Mouse (Mus musculus): Measurements from ENCODE around the gene Lmo7.

The Lmo7 gene

DNA sequence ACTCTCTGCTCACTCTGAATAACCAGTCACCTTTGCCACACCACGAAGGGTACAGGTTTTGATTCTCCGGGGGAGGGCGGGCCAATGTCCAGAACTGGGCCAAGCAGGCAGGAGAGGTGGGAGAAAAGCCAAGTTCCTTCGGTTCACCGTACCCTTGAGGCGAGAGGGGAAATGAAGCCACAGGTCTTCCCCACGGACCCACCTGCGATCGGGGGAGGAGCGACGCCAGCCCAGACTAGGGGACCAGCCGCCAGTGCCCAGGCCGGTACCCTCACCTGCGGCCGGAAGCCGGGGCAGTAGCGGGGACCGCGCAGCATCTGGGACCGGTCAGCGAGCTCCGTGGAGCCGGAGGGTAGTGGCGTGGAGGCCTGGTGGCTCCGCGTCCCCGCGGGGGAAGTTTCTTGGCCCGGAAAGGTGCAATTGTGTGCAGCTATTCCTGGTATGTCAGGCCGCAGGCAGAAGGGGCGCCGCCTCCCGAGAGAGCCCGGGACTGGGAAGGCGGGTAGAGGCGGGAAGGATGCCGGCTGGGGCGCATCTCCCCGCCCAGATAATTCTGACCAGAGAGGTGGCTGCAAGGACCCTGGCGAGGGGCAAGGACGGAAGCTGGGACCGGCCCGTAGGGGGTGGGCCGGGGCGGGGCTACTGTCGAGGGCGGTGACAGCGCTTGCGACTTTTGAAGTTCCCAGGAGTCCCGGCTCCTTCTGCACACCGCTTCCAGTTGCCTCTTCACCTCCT lies at the start of gene Lmo7, which contains the start of gene Gm9922:
Lmo7 (plus strand) TSS at position 721 of the 735 bp plus-strand sequence.
Gm9922 (minus strand) TSS at position 578 of the 735 bp plus-strand sequence.
- peak; percentile 3 for DNase-seq (ENCODE audit: low read depth, low spot score)

DNA sequence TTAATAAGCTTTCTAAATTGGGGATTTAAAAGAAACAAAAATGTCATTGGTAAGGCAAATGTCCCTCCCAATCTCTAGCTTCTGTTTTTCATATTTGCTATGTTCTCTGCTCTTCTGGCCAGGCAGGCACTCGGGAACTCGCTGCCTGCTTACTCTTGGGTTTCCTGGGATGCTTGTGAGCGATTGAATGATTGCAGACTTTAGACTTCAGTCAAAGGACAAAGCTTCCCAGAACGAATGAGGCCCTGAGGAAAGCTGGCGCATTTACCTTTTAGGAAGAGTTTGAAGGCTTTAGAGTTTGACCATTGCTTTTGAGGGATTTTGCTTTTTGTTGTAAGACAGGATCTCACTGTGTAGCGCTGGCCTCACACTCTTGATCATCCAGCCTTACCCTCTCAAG lies 42.1 kb upstream of the Lmo7 start:
- no peak for DNase-seq (ENCODE audit: low read depth, low spot score)

DNA sequence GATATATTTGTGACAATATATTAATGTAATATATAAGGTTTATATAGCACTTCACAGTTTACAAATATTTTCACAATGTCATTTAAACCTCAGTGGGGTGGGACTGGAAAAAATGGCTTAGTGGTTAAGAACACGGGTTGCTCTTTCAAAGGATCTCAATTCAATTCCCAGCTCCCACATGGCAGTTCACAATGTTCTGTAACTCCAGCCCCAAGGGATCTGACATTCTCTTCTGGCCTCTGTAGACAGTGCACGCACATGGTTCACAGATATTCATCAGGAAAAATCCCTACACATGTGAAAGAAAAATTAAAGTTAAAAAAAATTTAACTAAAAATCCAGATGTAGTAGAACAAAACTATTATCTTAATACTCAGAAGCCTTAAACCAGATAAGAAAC lies 41.4 kb upstream of the Lmo7 start:
- DNase-seq (ENCODE audit: low read depth, low spot score) = no peak

DNA sequence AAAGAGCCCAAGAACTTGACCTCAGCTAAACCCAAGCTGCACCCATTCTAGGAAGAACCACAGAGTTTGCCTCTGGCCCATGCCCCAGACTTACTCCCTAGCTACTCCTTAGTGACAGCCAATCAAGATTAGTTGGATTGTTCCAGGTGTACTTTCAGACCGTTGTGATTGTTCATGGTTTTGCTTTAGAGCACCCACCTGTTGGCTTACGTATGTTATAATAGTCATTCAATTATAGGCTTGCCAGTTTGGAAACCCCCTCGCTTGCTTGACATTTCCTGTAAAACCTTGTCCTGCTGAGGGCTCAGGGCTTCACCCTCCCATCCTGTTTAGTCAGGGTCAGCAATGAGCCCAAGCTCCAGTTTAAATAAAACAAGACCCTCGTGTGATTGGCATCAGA lies 25.3 kb upstream of the Lmo7 start:
- DNase-seq (ENCODE audit: low read depth, low spot score) = no peak

DNA sequence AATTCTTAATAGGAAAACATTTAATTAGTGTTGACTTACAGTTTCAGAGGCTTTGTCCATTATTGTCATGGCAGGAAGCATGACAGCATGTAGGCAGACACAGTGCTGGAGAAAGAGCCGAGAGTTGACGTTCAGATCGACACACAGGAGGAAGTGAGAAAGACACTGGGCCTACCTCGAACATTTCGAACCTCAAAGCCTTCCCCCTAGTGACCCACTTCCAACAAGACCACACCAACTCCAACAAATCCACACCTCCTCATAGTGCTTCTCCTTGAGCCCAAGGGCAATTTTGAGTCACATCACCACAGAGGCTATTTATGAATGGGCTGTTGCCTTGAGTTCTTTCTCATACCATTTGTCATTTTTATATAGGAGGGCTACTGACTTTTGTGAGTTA lies 22.7 kb upstream of the Lmo7 start:
- DNase-seq (ENCODE audit: low read depth, low spot score) = no peak

DNA sequence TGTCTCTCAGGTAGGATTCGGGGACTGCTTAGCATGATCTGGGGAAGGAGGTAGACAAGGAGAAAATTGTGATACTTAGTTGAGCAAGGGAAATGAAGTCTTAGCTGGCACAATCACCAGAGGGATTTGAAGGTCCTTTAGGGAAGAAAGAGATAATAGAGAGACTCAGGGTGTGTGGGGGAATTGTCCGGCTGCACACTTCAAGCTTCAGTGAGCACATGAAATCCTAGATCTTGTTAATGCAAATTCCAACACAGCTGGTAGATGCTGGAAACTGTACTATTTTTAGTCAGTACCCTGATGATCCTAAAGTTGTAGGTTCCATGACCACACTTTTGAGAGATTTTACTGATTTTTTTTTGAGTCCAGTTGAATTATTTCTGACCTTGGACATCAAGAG lies 15.3 kb upstream of the Lmo7 start:
- DNase-seq (ENCODE audit: low read depth, low spot score) = no peak

DNA sequence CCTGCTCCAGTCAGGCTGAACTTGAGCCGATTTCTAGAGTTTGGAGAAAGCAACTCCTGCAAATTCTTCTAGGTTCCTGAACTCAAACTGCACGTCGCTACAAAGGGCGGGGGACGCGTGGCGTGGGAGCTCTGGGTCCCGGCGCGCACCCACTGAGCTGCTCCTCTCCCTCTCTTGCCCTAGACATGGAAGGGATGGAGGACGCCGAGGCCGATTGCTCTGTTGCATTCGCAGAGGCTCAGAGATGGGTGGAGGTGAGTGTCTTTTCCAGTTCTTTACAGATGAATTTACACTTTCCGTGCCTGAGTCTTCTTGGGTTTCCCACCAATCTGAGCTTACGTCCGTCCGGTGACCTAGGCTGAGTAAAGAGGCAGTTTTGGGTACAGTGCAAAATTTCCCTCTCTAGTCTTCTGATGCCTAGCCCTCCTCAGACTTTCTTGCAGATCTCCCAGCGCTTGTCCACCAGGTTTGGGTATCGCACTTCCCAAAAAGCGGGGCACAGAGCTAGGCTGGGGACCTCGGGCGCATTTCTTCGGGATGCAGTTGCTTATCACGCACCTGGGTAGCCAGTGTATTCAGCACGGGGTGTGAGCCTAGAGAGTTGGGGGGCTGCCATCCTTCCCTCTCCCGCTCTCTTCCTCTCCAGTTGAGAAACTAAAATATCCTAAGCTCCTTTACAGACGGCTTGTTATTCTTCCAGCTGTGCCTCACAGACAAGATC lies 375 bp downstream of the Lmo7 start:
- DNase-seq (ENCODE audit: low read depth, low spot score) = no peak

DNA sequence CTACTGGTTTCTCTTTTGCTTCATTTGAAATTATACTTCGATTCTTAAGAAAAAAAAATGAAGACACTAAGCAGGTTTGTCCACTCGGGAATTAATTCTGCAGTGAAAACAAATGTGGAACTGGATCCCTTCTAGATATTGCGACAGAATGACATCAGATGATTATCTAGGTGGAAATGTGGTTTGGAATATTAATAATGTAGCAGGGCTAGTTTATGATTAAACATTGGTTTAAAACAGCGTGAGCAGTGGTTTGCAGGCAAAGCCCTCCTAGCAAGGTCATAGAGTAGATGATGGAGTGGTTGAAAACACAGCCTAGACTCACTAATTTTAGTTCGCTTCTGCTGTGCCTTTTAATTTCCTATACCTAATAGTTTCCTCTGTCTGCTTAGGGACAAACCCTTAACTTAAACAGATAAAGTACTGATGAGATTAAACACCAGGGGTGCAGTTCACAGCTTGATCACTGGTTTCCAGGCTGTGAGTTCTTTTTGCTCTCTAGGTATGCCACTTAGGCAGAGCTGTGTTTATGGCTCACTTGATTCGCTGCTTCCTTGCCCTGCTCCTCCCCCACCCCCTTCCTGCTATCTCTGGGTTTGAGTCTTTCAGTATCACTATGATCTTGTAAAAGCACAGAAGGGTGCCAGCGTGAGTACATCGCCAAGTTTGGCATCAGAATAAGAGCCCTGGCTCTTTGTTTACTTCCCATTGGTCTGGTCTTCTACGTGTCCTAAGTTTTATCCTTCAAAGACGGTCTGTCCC lies 4.0 kb downstream of the Lmo7 start:
- DNase-seq (ENCODE audit: low read depth, low spot score) = no peak

DNA sequence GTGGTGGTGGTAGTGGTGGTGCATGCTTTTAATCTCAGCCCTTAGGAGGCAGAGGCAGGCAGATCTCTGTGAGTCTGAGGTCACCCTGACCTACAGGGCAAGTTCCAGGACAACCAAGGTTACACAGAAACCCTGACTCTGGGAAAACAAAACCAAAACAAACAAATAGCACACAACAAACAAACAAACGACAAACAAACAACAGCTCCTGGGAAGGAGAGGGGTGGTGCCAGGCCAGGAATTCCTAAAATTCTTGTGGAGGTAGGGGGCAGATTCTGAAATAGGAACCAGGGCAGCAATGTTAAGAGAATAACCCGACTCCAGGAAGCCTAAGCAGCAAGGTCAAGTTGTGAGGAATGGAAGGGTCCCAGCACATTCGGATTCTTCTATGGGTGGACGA lies 7.7 kb downstream of the Lmo7 start:
- DNase-seq (ENCODE audit: low read depth, low spot score) = no peak

DNA sequence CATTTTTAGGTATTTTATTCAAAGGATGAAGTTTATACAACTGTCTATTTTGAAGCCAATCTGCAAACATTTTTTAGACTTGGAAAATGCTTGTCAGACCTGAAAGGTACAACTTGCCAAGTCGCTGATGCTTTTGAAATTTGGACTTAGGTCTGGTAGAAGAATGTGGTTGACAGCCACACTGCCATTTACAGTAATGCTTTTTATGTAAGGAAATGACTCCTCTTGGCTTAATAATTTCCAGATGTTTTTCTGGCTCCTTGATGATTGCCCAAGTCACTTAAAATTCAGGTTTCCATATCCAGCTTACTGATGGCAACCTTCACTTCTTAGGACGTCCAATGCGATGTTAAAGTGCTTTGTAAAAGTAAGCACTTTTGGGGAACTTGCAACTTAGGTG lies 16.9 kb downstream of the Lmo7 start:
- no peak for DNase-seq (ENCODE audit: low read depth, low spot score)

DNA sequence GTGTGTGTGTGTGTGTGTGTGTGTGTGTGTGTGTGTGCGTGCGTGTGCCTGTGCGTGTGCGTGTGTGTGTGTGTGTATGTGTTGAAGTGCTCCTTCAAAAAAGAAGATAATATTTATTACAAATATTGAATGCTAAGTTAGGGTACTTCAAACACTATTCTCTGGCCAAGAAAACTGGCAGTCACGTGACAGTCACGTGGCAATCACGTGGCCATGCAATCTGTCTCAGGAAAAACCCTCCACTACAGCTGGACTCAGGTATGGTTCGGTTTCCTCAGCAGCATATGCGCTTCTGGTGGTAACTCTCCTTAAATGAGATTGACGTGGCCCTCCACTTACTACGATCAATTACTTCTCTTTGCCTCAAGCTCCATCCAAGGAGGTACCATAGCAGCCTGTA lies 18.1 kb downstream of the Lmo7 start:
- no peak for DNase-seq (ENCODE audit: low read depth, low spot score)

DNA sequence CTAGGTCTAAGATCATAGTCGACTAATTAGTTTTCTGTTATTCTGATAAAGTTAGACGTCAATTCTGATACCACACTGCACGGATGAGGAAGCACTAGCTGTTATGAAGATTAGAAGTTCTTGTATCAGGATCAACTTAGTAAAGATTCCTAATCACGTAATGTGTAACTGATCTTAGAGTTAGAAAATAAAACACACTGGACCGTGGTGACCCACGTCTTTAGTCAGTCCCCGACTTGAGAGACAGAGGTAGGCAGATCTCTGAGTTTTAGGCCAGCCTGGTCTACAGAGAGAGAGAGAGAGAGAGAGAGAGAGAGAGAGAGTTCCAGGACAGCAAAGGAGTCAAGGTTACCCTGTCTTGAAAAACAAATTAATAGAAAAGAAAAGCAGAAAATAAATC lies 18.7 kb downstream of the Lmo7 start:
- DNase-seq (ENCODE audit: low read depth, low spot score) = no peak

DNA sequence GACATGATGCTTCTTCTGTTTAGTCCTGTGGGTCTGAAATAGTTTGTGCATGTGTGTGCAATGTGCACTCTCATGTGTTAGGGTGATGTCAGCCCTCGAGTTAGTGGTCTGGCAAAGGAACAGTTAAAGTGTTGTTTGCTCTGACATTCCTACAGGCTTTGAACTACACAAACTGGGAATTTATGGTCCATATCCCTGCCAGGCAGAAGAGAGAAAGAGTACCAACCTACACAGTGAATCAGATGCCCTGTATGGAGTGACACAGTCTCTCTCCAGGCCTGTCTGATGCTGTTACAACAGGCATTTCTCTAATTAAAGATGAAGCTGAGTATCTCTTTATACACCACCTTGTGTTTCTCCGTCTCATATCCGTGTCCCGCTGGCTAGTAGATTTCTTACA lies 21.2 kb downstream of the Lmo7 start:
- DNase-seq (ENCODE audit: low read depth, low spot score) = no peak

DNA sequence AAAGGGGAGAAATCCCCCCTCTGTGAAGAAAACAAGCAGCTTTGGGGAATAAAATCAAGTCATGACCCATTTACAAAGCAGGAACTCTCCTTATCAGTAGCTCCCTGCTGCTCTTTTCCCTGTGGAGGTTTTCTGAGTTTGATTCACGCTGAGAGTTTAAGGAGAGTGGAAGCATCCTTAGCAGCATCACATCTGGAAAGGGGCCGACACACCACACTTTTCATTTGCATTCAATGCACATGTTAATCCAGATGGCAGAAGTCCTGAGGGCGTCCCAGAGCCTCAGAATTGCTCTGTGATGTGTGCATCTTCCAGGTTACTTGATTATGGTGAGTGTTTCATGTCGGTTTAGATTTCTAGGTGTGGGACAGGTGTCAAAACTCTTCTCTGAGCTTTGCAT lies 25.7 kb downstream of the Lmo7 start:
- DNase-seq (ENCODE audit: low read depth, low spot score) = no peak

DNA sequence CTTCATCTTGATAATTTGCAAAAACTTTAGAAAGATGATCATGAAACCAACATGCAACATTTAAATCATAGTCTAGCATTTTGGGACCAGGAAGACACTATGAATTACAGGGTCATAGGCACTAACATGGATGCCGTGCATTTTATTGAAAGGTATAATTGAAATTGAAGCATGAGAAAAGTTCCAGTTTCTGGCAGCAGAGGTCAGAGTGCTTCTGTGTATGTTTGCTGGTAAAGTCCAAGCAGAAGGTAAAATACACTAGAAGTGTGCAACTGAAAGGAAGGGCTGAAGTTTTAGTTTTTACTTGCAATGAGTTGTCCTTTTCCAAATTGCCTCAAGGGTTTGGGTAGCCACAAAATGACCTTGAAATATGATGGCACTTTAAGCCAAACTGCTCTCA lies 32.5 kb downstream of the Lmo7 start:
- DNase-seq (ENCODE audit: low read depth, low spot score) = no peak

DNA sequence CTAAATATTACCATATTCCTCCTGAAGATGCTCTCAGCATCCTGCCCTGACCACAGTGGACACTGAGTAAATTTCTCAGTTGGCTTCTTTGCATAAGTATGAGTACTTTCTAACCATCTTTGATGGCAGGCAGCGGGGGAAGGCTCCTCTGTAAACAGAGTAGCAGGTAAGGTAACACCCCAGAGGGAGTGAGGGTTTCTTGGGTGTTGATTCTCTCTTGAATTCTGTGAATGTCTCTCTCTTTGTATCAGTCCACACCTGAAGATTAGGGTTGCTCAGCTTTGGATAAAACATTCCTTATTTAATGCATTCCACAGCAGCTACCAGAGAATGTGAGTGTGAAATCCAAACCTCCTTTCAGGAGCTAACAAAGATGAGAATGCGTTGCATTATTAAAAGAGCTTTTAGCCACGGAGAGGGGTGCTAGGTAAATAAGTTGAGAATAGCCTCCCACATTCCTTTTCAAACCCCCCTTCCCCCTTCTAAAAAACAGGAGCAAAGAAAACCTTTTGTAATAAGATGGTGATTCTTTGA lies 34.1 kb downstream of the Lmo7 start:
- no peak for DNase-seq (ENCODE audit: low read depth, low spot score)

DNA sequence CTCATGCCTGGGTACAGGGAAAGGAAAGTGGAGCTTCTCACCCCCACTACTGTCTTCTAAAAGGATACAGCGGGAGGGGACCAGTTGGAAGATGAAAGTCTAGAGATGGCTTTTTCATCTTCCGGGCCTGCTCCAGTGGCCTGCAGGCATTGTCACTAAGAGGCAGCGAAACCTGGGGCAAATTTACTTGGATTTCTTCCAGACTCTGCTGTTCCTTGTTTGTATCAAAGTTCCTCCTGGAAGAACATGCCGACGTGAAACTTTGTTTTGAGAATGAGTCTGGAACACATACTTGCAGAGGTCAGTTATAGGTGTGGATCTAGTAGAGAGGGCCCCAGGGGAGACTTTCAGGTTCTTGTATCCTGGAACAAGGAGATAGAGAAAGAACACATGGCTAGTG lies 41.6 kb downstream of the Lmo7 start:
- DNase-seq (ENCODE audit: low read depth, low spot score) = no peak

DNA sequence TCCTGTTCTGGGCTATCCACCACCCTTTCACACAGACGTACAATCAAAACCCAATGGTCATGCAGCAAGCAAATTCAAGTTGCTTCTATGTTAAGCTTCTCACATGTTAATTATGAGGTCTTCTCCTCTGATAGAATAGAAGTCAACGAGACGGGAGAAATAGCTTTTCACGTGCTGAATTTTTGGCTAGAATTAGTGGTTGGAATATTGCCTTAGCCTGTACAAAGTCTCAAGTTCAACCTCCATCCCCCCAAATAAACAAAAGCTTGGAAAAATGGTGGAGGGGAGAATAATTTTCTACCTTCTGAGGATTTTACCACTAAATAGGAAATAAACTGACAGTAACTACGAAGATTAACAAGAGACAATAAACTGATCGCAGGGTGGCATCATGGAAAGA lies 42.0 kb downstream of the Lmo7 start:
- DNase-seq (ENCODE audit: low read depth, low spot score) = no peak

DNA sequence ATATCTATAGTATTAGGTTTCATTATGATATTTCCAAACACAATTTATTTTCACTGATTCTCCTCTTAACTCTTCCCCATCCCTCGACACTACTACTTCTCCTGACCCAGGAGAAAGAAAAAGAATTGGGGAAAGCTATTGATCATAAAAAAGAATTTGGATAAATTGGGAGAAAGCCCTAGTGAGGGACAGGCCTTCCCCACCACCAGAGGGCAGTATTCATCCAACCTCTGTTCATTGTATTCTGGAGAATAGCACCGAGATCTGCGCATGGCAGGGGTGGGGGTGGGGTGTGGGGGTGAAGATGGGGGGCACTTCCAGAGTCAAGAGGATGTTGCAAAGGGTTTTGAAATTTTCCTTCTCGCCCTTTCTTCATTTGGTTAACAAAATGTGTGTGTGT lies 44.9 kb downstream of the Lmo7 start:
- DNase-seq (ENCODE audit: low read depth, low spot score) = no peak

DNA sequence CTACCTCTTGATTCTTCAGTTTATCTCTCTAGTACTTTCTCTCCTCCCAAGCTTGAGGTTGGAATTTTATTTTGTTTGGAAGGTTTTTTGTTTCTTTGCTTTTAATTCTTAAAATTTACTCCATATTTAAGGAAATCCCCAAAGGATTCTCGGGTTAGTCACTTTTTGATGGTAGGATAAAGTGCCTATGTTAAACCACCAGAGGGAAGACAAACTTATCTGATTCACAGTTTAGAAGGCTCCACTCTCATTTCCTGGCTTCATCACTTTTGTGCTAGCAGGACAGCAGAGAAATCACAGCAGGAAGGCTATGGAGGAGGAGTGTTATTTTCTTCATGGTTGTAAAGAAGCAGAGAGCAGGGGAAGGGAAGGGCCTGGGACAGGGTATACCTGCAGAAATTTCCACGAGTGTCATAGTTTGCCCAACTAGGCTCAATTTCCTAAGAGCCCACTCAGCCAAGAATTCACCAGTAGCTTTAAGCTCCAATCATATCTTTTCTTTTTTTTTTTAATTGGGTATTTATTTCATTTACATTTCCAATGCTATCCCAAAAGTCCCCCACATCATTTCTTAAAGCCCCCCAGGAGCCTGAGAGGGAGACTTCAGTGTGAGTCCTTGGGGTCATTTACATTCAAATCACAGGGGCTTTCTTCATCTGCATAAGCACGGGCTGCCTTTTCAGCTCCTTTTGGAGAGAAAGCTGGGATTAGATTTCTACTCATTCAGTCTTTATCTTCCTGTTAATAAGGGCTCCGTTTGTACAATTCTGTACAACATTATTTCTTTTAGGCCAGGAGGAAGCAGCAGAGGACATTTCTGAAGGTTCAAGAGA lies 46.8 kb downstream of the Lmo7 start:
- no peak for DNase-seq (ENCODE audit: low read depth, low spot score)

DNA sequence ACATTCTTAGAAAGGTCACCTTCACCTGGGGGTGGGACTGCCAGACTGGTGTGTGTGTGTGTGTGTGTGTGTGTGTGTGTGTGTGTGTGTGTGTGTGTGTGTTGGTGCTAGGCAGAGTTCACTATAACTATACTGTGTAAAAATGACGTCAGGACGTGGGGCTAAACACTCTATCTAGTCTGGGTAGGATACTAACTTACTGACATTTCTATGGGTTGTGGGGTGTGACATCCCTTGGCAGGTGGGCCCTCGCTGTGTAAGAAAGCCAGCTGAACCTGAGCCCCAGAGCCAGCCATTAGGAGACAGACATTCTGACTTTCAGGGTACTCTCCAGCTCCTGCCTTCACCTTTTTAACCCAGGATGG lies 47.4 kb downstream of the Lmo7 start:
- no peak for DNase-seq (ENCODE audit: low read depth, low spot score)

DNA sequence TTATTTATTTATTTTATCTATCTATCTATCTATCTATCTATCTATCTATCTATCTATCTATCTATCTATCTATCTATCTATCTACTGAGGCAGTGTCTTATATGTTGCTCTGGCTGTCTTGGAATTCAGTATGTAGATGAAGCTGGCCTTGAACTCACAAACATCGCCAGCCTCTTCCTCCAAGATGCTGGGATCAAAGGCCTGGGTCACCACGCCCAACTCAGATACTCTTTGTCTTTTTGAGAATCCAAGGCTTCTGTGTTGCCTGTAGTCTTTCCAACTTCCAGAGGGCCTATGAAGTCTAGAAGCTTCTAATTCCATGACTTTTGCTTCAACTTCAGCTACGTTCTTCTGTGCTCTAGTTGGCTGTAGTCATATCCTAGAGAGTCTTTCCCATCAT lies 48.7 kb downstream of the Lmo7 start:
- no peak for DNase-seq (ENCODE audit: low read depth, low spot score)
